Mouse (Mus musculus) megakaryocyte-erythroid progenitor cell, adult 5 weeks (primary cell): ENCODE measurements around the gene Mgst2. TPM values are rescaled to one million over a fixed set of nuclear protein-coding genes. Genes with fewer than 3 reads are reported as not detected.

ENCODE experiments used
- polyA plus RNA-seq: library from polyadenylated mRNA; stranded (reverse); fragments of >175 nt; gene quantifications from 2 replicates; pipeline ENCODE4 v1.2.3, GENCODE M21; 2012

Mgst2 gene
- 2.5 and 4.5 TPM in 2 replicates for polyA plus RNA-seq

GRCm38 (mm10) chr3:51660060-51660459 is at the start of gene Mgst2:
Mgst2 (plus strand) TSS chr3:51660360.

Other genes with a start within 250 kb of the Mgst2 start
- gene Naa15, start 245.2 kb upstream of the Mgst2 start, polyA plus RNA-seq: 13.4 and 17.1 TPM in 2 replicates
- 13.4 and 16.7 TPM in 2 replicates for gene Rab33b, start 176.4 kb upstream of the Mgst2 start, polyA plus RNA-seq
- gene Setd7, start 99.5 kb upstream of the Mgst2 start, polyA plus RNA-seq: 7.6 and 11.1 TPM in 2 replicates